Mouse (Mus musculus): ENCODE measurements at regions not wholly inside any gene's neighbourhood (a gene's known extent, or its start where the extent isn't known, plus 50 kb on each side); places are given as distances from the start of the nearest gene placed in this dataset.

- TF ChIP-seq POLR2A (IDR thresholded peaks at IDR 0.05; ENCODE audit: low read depth, low read length): no peak
- no peak for TF ChIP-seq CTCF (conservative IDR thresholded peaks at IDR 0.05; ENCODE audit: insufficient read depth, insufficient read length, low read depth, low read length)
- Histone ChIP-seq H3K27me3 (replicated peaks; ENCODE audit: control insufficient read depth, insufficient read depth, low read length) (no peaks in the 10 kb centered on the region), H3K27ac (ENCODE audit: insufficient read depth, low read depth, low read length) (no peak overlapping the region), H3K4me3 (ENCODE audit: insufficient read depth, low read depth, low read length) (no peak overlapping the region), H3K4me1 (ENCODE audit: control insufficient read depth, insufficient read depth, low read length) (no peaks in the 10 kb centered on the region), H3K36me3 (ENCODE audit: control insufficient read depth, insufficient read depth, low read length) (no peaks in the 10 kb centered on the region)
- DNase-seq: no peak
- WGBS: 88% methylated on average over 11 of the region's 11 CpGs
Measured at GRCm38 (mm10) chr3:9895396-9896135, 192.3 kb upstream of the Gm9833 start.

GRCm38 (mm10) chr3:9896303-9896702, 191.6 kb upstream of the Gm9833 start:
- no peaks in the 10 kb centered on the region for H3K36me3 ChIP-seq (ENCODE audit: control insufficient read depth, insufficient read depth, low read length)
- H3K27ac ChIP-seq (ENCODE audit: insufficient read depth, low read depth, low read length): no peak overlapping the region
- H3K27me3 ChIP-seq (replicated peaks; ENCODE audit: control insufficient read depth, insufficient read depth, low read length): no peaks in the 10 kb centered on the region
- 87% methylated on average over 5 of the region's 5 CpGs for WGBS
- TF ChIP-seq POLR2A (IDR thresholded peaks at IDR 0.05; ENCODE audit: low read depth, low read length) (no peak), CTCF (conservative IDR thresholded peaks at IDR 0.05; ENCODE audit: insufficient read depth, insufficient read length, low read depth, low read length) (no peak)
- DNase-seq: no peak
- H3K4me1 ChIP-seq (ENCODE audit: control insufficient read depth, insufficient read depth, low read length): no peaks in the 10 kb centered on the region
- H3K4me3 ChIP-seq (ENCODE audit: insufficient read depth, low read depth, low read length): no peak overlapping the region

- Histone ChIP-seq H3K4me3 (ENCODE audit: insufficient read depth, low read depth, low read length) (no peak overlapping the region), H3K27ac (ENCODE audit: insufficient read depth, low read depth, low read length) (no peak overlapping the region), H3K36me3 (ENCODE audit: control insufficient read depth, insufficient read depth, low read length) (no peaks in the 10 kb centered on the region), H3K27me3 (replicated peaks; ENCODE audit: control insufficient read depth, insufficient read depth, low read length) (no peaks in the 10 kb centered on the region), H3K4me1 (ENCODE audit: control insufficient read depth, insufficient read depth, low read length) (no peaks in the 10 kb centered on the region)
- WGBS: 79% methylated on average over 5 of the region's 5 CpGs
- no peak for TF ChIP-seq POLR2A (IDR thresholded peaks at IDR 0.05; ENCODE audit: low read depth, low read length)
- no peak for TF ChIP-seq CTCF (conservative IDR thresholded peaks at IDR 0.05; ENCODE audit: insufficient read depth, insufficient read length, low read depth, low read length)
- no peak for DNase-seq
Measured at GRCm38 (mm10) chr3:9901663-9902062, 186.2 kb upstream of the Gm9833 start.

- DNase-seq: no peak
- no peak for TF ChIP-seq CTCF (conservative IDR thresholded peaks at IDR 0.05; ENCODE audit: insufficient read depth, insufficient read length, low read depth, low read length)
- Histone ChIP-seq H3K4me1 (ENCODE audit: control insufficient read depth, insufficient read depth, low read length) (no peaks in the 10 kb centered on the region), H3K4me3 (ENCODE audit: insufficient read depth, low read depth, low read length) (no peak overlapping the region), H3K36me3 (ENCODE audit: control insufficient read depth, insufficient read depth, low read length) (no peaks in the 10 kb centered on the region), H3K27me3 (replicated peaks; ENCODE audit: control insufficient read depth, insufficient read depth, low read length) (no peaks in the 10 kb centered on the region), H3K27ac (ENCODE audit: insufficient read depth, low read depth, low read length) (no peak overlapping the region)
- WGBS: 89% methylated on average over 1 of the region's 1 CpGs
Measured at GRCm38 (mm10) chr3:9913357-9913756, 174.6 kb upstream of the Gm9833 start.

- H3K4me3 ChIP-seq (ENCODE audit: insufficient read depth, low read depth, low read length): no peak overlapping the region
- no peaks in the 10 kb centered on the region for H3K4me1 ChIP-seq (ENCODE audit: control insufficient read depth, insufficient read depth, low read length)
- no peak for TF ChIP-seq POLR2A (IDR thresholded peaks at IDR 0.05; ENCODE audit: low read depth, low read length)
- TF ChIP-seq CTCF (conservative IDR thresholded peaks at IDR 0.05; ENCODE audit: insufficient read depth, insufficient read length, low read depth, low read length): no peak
- no peaks in the 10 kb centered on the region for H3K36me3 ChIP-seq (ENCODE audit: control insufficient read depth, insufficient read depth, low read length)
- no peaks in the 10 kb centered on the region for H3K27me3 ChIP-seq (replicated peaks; ENCODE audit: control insufficient read depth, insufficient read depth, low read length)
- WGBS: 62% methylated on average over 7 of the region's 7 CpGs
- no peak overlapping the region for H3K27ac ChIP-seq (ENCODE audit: insufficient read depth, low read depth, low read length)
- DNase-seq: no peak
Measured at GRCm38 (mm10) chr3:9916538-9917106, 171.3 kb upstream of the Gm9833 start.

- Histone ChIP-seq H3K4me1 (ENCODE audit: control insufficient read depth, insufficient read depth, low read length) (no peaks in the 10 kb centered on the region), H3K36me3 (ENCODE audit: control insufficient read depth, insufficient read depth, low read length) (no peaks in the 10 kb centered on the region), H3K4me3 (ENCODE audit: insufficient read depth, low read depth, low read length) (no peak overlapping the region), H3K27me3 (replicated peaks; ENCODE audit: control insufficient read depth, insufficient read depth, low read length) (no peaks in the 10 kb centered on the region), H3K27ac (ENCODE audit: insufficient read depth, low read depth, low read length) (no peak overlapping the region)
- no peak for TF ChIP-seq POLR2A (IDR thresholded peaks at IDR 0.05; ENCODE audit: low read depth, low read length)
- no peak for DNase-seq
- WGBS: 89% methylated on average over 3 of the region's 3 CpGs
Measured at GRCm38 (mm10) chr3:9920331-9920730, 167.6 kb upstream of the Gm9833 start.

GRCm38 (mm10) chr3:9921730-9922129, 166.2 kb upstream of the Gm9833 start:
- H3K27me3 ChIP-seq (replicated peaks; ENCODE audit: control insufficient read depth, insufficient read depth, low read length): no peaks in the 10 kb centered on the region
- H3K4me3 ChIP-seq (ENCODE audit: insufficient read depth, low read depth, low read length): no peak overlapping the region
- no peak for DNase-seq
- no peak overlapping the region for H3K27ac ChIP-seq (ENCODE audit: insufficient read depth, low read depth, low read length)
- TF ChIP-seq POLR2A (IDR thresholded peaks at IDR 0.05; ENCODE audit: low read depth, low read length): no peak
- no peak for TF ChIP-seq CTCF (conservative IDR thresholded peaks at IDR 0.05; ENCODE audit: insufficient read depth, insufficient read length, low read depth, low read length)
- H3K4me1 ChIP-seq (ENCODE audit: control insufficient read depth, insufficient read depth, low read length): no peaks in the 10 kb centered on the region
- WGBS: 86% methylated on average over 1 of the region's 1 CpGs
- H3K36me3 ChIP-seq (ENCODE audit: control insufficient read depth, insufficient read depth, low read length): no peaks in the 10 kb centered on the region

Measured in kidney, adult 2 months (tissue).